Mouse (Mus musculus): ENCODE measurements around the gene Igf2r. TPM values are rescaled to one million over a fixed set of nuclear protein-coding genes. Genes with fewer than 3 reads are reported as not detected.

Gene Igf2r
- polyA plus RNA-seq, 1 experiment from 2014 or later = 38.6 TPM

GRCm38 (mm10) chr17:12755146-12755545, 14.3 kb downstream of the Igf2r start:
- no peak for ATAC-seq (ENCODE audit: insufficient read depth, low FRiP score)
- peak overlapping the region; percentile 72 for H3K27ac ChIP-seq (ENCODE audit: low read length)
- 58% methylated on average over 4 of the region's 4 CpGs for WGBS

GRCm38 (mm10) chr17:12754243-12755007, 15.0 kb downstream of the Igf2r start:
- WGBS = 51% methylated on average over 3 of the region's 3 CpGs
- Histone ChIP-seq H3K27me3 (ENCODE audit: control insufficient read depth, insufficient read depth, low read length) (no peaks in the 10 kb centered on the region), H3K4me3 (replicated peaks; ENCODE audit: low read length) (no peak overlapping the region), H3K9ac (ENCODE audit: low read length) (0 out of 2 replicates have a peak overlapping the region, but pooled peaks have one; percentile 8), H3K9me3 (replicated peaks; ENCODE audit: control insufficient read depth, low read length) (no peaks in the 10 kb centered on the region), H3K27ac (ENCODE audit: low read length) (peak overlapping the region; percentile 72), H3K4me1 (ENCODE audit: control insufficient read depth, insufficient read depth, low read length) (peaks cover 92% of the 10 kb centered on the region), H3K36me3 (ENCODE audit: control insufficient read depth, insufficient read depth, low read length) (no peaks in the 10 kb centered on the region), H3K4me2 (ENCODE audit: low read depth, low read length) (no peak overlapping the region)
- ATAC-seq (ENCODE audit: insufficient read depth, low FRiP score) = no peak

More at GRCm38 (mm10) chr17:12755146-12755545, 14.3 kb downstream of the Igf2r start:
- H3K27me3 ChIP-seq (ENCODE audit: control insufficient read depth, insufficient read depth, low read length) = no peaks in the 10 kb centered on the region
- H3K9ac ChIP-seq (ENCODE audit: low read length) = no peak overlapping the region
- no peaks in the 10 kb centered on the region for H3K9me3 ChIP-seq (replicated peaks; ENCODE audit: control insufficient read depth, low read length)
- H3K4me3 ChIP-seq (replicated peaks; ENCODE audit: low read length) = no peak overlapping the region
- H3K4me2 ChIP-seq (ENCODE audit: low read depth, low read length) = no peak overlapping the region
- H3K4me1 ChIP-seq (ENCODE audit: control insufficient read depth, insufficient read depth, low read length) = peaks cover 88% of the 10 kb centered on the region
- no peaks in the 10 kb centered on the region for H3K36me3 ChIP-seq (ENCODE audit: control insufficient read depth, insufficient read depth, low read length)

- Histone ChIP-seq H3K4me3 (replicated peaks; ENCODE audit: low read length) (no peak overlapping the region), H3K9me3 (replicated peaks; ENCODE audit: control insufficient read depth, low read length) (no peaks in the 10 kb centered on the region), H3K9ac (ENCODE audit: low read length) (0 out of 2 replicates have a peak overlapping the region, but pooled peaks have one; percentile 46), H3K4me1 (ENCODE audit: control insufficient read depth, insufficient read depth, low read length) (peaks cover 91% of the 10 kb centered on the region), H3K4me2 (ENCODE audit: low read depth, low read length) (no peak overlapping the region), H3K36me3 (ENCODE audit: control insufficient read depth, insufficient read depth, low read length) (no peaks in the 10 kb centered on the region), H3K27ac (ENCODE audit: low read length) (peak overlapping the region; percentile 69; the same call in 1 of the 2 replicates), H3K27me3 (ENCODE audit: control insufficient read depth, insufficient read depth, low read length) (no peaks in the 10 kb centered on the region)
- ATAC-seq (ENCODE audit: insufficient read depth, low FRiP score) = no peak
- WGBS = 59% methylated on average over 4 of the region's 4 CpGs
Observed at GRCm38 (mm10) chr17:12753050-12753449, 16.4 kb downstream of the Igf2r start.

DNA sequence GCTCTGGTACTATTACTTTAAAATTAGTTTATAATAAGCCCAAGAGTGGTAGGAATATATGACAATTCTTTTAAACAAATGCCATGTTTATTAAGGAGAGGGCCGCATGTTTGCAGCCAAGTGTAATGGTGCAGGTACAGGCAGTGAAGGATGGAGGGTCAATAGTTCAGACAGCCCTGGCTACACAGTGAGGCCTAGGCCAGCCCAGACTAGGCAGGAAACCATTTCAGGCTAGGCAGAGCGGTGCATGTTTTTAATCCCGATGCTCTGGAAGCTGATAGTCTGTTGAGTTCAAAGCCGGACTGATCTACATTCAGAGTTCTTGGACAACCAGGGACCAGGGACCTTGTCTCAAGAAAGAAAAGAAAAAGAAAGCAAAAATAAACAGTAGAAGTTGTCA, 17.8 kb downstream of the Igf2r start:
- no peak overlapping the region for H3K4me2 ChIP-seq (ENCODE audit: low read depth, low read length)
- H3K9me3 ChIP-seq (replicated peaks; ENCODE audit: control insufficient read depth, low read length) = no peaks in the 10 kb centered on the region
- no peak overlapping the region for H3K4me3 ChIP-seq (replicated peaks; ENCODE audit: low read length)
- H3K4me1 ChIP-seq (ENCODE audit: control insufficient read depth, insufficient read depth, low read length) = peaks cover 83% of the 10 kb centered on the region
- 0 out of 2 replicates have a peak overlapping the region, but pooled peaks have one; percentile 13 for H3K9ac ChIP-seq (ENCODE audit: low read length)
- ATAC-seq (ENCODE audit: insufficient read depth, low FRiP score) = no peak
- peak overlapping the region; percentile 69 for H3K27ac ChIP-seq (ENCODE audit: low read length)
- H3K27me3 ChIP-seq (ENCODE audit: control insufficient read depth, insufficient read depth, low read length) = no peaks in the 10 kb centered on the region
- WGBS = 36% methylated on average over 4 of the region's 4 CpGs
- no peaks in the 10 kb centered on the region for H3K36me3 ChIP-seq (ENCODE audit: control insufficient read depth, insufficient read depth, low read length)

DNA sequence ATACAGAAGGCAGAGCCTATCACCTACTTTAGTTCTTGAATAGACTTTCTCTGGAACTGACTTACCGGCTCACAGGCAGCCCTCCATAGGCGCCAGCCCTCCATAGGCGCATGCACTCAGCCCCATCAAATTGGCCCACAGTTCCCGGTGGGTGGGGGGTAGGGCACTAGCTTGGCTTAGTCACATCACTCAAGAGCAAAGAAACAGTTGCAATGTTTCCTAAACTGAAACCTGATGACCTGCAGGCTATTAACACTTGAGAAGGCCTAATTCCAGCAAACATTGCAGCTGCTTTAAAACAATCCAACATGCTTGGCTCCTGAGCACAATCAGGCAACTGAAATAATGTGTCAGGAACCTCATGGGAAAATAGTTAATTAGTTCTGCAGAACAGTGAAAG, 18.2 kb downstream of the Igf2r start:
- no peaks in the 10 kb centered on the region for H3K27me3 ChIP-seq (ENCODE audit: control insufficient read depth, insufficient read depth, low read length)
- H3K4me1 ChIP-seq (ENCODE audit: control insufficient read depth, insufficient read depth, low read length) = peaks cover 79% of the 10 kb centered on the region
- no peak overlapping the region; the same call in 1 of the 2 replicates for H3K4me2 ChIP-seq (ENCODE audit: low read depth, low read length)
- no peak for ATAC-seq (ENCODE audit: insufficient read depth, low FRiP score)
- no peaks in the 10 kb centered on the region for H3K9me3 ChIP-seq (replicated peaks; ENCODE audit: control insufficient read depth, low read length)
- peak overlapping the region; percentile 69 for H3K27ac ChIP-seq (ENCODE audit: low read length)
- H3K4me3 ChIP-seq (replicated peaks; ENCODE audit: low read length) = no peak overlapping the region
- no peaks in the 10 kb centered on the region for H3K36me3 ChIP-seq (ENCODE audit: control insufficient read depth, insufficient read depth, low read length)
- WGBS = 26% methylated on average over 4 of the region's 4 CpGs
- no peak overlapping the region for H3K9ac ChIP-seq (ENCODE audit: low read length)

DNA sequence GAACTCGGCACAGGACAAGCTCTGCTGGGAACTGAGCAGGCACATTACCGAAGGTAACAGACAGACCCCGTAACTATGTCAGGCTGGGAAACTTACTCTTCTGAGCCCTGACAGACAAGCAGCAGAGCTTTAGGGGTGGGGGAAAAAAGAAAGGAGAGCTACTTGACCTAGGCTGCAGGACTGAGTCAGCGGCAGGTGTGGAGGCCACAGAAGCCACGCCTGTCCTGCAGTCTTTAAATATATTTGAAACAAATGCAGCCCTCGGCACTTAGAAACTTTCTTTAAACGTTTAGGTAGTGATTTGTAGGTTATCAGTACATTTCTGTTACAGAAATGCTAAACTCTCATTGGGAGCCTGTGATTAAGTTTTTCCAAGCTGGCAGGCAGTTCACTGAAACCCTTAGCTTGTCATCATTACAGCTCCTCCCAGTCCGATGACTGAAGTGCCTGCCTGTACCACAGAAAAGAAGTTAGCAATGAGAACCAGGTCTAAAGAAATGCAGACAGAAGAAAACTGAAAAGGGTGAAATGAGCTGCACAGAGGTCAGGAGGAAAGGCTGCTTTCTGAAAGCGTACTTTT, 18.8 kb downstream of the Igf2r start:
- H3K36me3 ChIP-seq (ENCODE audit: control insufficient read depth, insufficient read depth, low read length) = no peaks in the 10 kb centered on the region
- 24% methylated on average over 9 of the region's 9 CpGs for WGBS
- H3K27me3 ChIP-seq (ENCODE audit: control insufficient read depth, insufficient read depth, low read length) = no peaks in the 10 kb centered on the region
- H3K4me2 ChIP-seq (ENCODE audit: low read depth, low read length) = peak overlapping the region; percentile 1; the same call in 1 of the 2 replicates
- H3K4me3 ChIP-seq (replicated peaks; ENCODE audit: low read length) = no peak overlapping the region
- ATAC-seq (ENCODE audit: insufficient read depth, low FRiP score) = no peak
- H3K4me1 ChIP-seq (ENCODE audit: control insufficient read depth, insufficient read depth, low read length) = peaks cover 74% of the 10 kb centered on the region
- no peaks in the 10 kb centered on the region for H3K9me3 ChIP-seq (replicated peaks; ENCODE audit: control insufficient read depth, low read length)
- peak overlapping the region; percentile 69 for H3K27ac ChIP-seq (ENCODE audit: low read length)
- H3K9ac ChIP-seq (ENCODE audit: low read length) = peak overlapping the region; percentile 33; the same call in 1 of the 2 replicates

- Histone ChIP-seq H3K4me3 (replicated peaks; ENCODE audit: low read length) (no peak overlapping the region), H3K27ac (ENCODE audit: low read length) (peak overlapping the region; percentile 69), H3K27me3 (ENCODE audit: control insufficient read depth, insufficient read depth, low read length) (no peaks in the 10 kb centered on the region), H3K9ac (ENCODE audit: low read length) (peak overlapping the region; percentile 55; the same call in 1 of the 2 replicates), H3K4me1 (ENCODE audit: control insufficient read depth, insufficient read depth, low read length) (peaks cover 64% of the 10 kb centered on the region), H3K36me3 (ENCODE audit: control insufficient read depth, insufficient read depth, low read length) (peaks cover 7% of the 10 kb centered on the region; the same call in 1 of the 2 replicates), H3K4me2 (ENCODE audit: low read depth, low read length) (peak overlapping the region; percentile 1; the same call in 1 of the 2 replicates), H3K9me3 (replicated peaks; ENCODE audit: control insufficient read depth, low read length) (no peaks in the 10 kb centered on the region)
- WGBS = 14% methylated on average over 8 of the region's 8 CpGs
- peak; percentile 73; the same call in 1 of the 2 replicates for ATAC-seq (ENCODE audit: insufficient read depth, low FRiP score)
Observed at GRCm38 (mm10) chr17:12749421-12750367, 19.8 kb downstream of the Igf2r start.

DNA sequence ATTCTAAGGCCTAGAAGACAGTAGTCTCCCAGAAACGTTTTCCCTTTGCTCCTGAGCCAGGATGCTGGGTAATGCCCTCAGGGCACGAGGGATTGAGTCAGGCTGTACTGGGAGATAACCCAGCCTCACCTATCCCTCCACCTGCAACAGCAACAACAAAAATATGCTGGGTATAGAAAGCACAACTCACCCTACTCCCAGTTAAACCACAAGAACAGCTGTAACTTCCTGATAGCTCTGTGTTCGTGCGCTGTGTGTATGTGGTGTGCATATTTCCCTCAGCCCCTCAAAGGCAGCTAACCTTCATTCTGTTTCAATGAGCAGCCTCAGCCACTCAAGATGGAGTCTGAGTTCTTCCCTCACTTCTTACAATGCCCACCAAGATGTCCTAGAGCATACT, 23.7 kb downstream of the Igf2r start:
- ATAC-seq (ENCODE audit: insufficient read depth, low FRiP score) = no peak
- peaks cover 41% of the 10 kb centered on the region for H3K36me3 ChIP-seq (ENCODE audit: control insufficient read depth, insufficient read depth, low read length)
- 63% methylated on average over 4 of the region's 4 CpGs for WGBS

More for the DNA sequence above, 23.7 kb downstream of the Igf2r start:
- Histone ChIP-seq H3K9me3 (replicated peaks; ENCODE audit: control insufficient read depth, low read length) (peaks cover 26% of the 10 kb centered on the region), H3K27me3 (ENCODE audit: control insufficient read depth, insufficient read depth, low read length) (no peaks in the 10 kb centered on the region), H3K27ac (ENCODE audit: low read length) (no peak overlapping the region), H3K9ac (ENCODE audit: low read length) (no peak overlapping the region), H3K4me1 (ENCODE audit: control insufficient read depth, insufficient read depth, low read length) (peaks cover 40% of the 10 kb centered on the region), H3K4me2 (ENCODE audit: low read depth, low read length) (no peak overlapping the region), H3K4me3 (replicated peaks; ENCODE audit: low read length) (no peak overlapping the region)
